Mouse (Mus musculus) lung, embryonic 14.5 days (tissue): ENCODE results near the gene Klre1. TPM values are rescaled to one million over a fixed set of nuclear protein-coding genes. Genes with fewer than 3 reads are reported as not detected.
"Not testable (repeated sequence)": the region's sequence is repeated elsewhere in the genome, so short reads cannot be mapped to it uniquely, and the experiment has no call there.

Experiments
- ATAC-seq: fragments of 200-750 bp; cut with Nextera tagmentation; 2 replicates; pipeline ENCODE4 v1.8.0; 2017; ENCODE audit warnings: mild to moderate bottlenecking, moderate TSS enrichment, moderate library complexity; ENCODE audit not compliant: insufficient read depth
- DNase-seq: peaks from one replicate; pipeline ENCODE4 v3.0.0-alpha.2; 2015
- H3K27ac ChIP-seq: fragments of 300-500 bp; sonication (generic); 2 replicates; pipeline ENCODE4 v1.5.1; 2014; ENCODE audit warnings: low read depth, mild to moderate bottlenecking, moderate library complexity
- H3K27me3 ChIP-seq: fragments of 300-500 bp; sonication (generic); 2 replicates; pipeline ENCODE4 v1.6.1; 2014; ENCODE audit warnings: low read length, control low read depth; ENCODE audit not compliant: insufficient read depth
- H3K36me3 ChIP-seq: fragments of 300-500 bp; sonication (generic); 2 replicates; pipeline ENCODE4 v1.6.1; 2014; ENCODE audit warnings: control low read depth; ENCODE audit not compliant: insufficient read depth
- H3K4me1 ChIP-seq: fragments of 300-500 bp; sonication (generic); 2 replicates; pipeline ENCODE4 v1.6.1; 2014; ENCODE audit warnings: antibody characterized with exemption, control low read depth; ENCODE audit not compliant: insufficient read depth
- H3K4me2 ChIP-seq: fragments of 300-500 bp; sonication (generic); 2 replicates; pipeline ENCODE4 v1.6.1; 2014; ENCODE audit warnings: mild to moderate bottlenecking
- H3K4me3 ChIP-seq: fragments of 300-500 bp; sonication (generic); 2 replicates; pipeline ENCODE4 v1.5.1; 2014; ENCODE audit warnings: low read depth, low read length
- H3K9ac ChIP-seq: fragments of 300-500 bp; sonication (generic); 2 replicates; pipeline ENCODE4 v1.6.1; 2014
- H3K9me3 ChIP-seq: fragments of 300-500 bp; sonication (generic); 2 replicates; pipeline ENCODE4 v1.6.1; 2016; ENCODE audit warnings: low read depth, low read length, control low read depth
- CTCF ChIP-seq: IDR thresholded peaks from 2 replicates; pipeline ENCODE4 v1.5.1; 2016; ENCODE audit warnings: antibody characterized with exemption, low read depth
- WGBS: fragments of 180-500 bp; shearing (Covaris S2); extraction: QIAGEN DNeasy Blood & Tissue Kit; methylation state at CpG from one replicate; pipeline ENCODE4 v1.1.7; 2014; 5-methylcytosine and 5-hydroxymethylcytosine counted together
- polyA plus RNA-seq: library from polyadenylated mRNA; unstranded; fragments of >200 nt; fragmentation: Nextera tagmentation; extraction: Ambion mirVana; gene quantifications from 2 replicates; pipeline ENCODE4 v1.2.1, GENCODE M21; 2014

The Klre1 gene
- polyA plus RNA-seq, 1 experiment from 2014 or later, result not detected

- H3K4me1 ChIP-seq, result no peaks in the 10 kb centered on the region
- ATAC-seq, result no peak
- H3K9ac ChIP-seq, result no peak overlapping the region
- H3K36me3 ChIP-seq, result no peaks in the 10 kb centered on the region
- H3K9me3 ChIP-seq, result no peaks in the 10 kb centered on the region
- 54% methylated on average over 4 of the region's 4 CpGs for WGBS
- TF ChIP-seq CTCF, result no peak
- H3K4me3 ChIP-seq, result no peak overlapping the region
- H3K4me2 ChIP-seq, result no peak overlapping the region
- H3K27me3 ChIP-seq, result no peaks in the 10 kb centered on the region
- H3K27ac ChIP-seq, result no peak overlapping the region
- no peak for DNase-seq
Measured at GRCm38 (mm10) chr6:129581896-129582295, 4.2 kb downstream of the Klre1 start.

DNA sequence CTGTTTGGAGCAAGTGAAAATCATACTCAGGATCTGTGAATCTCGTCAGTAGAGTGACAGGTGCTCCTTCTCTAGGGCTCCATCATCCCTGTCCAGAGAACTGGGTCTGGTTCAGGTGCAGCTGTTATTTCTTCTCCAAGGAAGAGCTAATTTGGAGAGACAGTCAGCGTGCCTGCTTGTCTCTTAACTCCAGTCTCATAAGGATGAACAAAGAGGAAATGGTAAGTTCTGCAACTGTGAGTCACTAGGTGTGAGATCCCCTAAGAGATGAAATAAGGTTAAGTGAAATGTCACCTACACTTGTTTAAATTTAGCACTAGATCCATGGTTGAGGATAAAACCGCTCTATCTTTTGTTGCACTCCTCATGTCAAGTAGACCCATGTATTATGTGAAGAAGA lies 5.3 kb downstream of the Klre1 start:
- H3K36me3 ChIP-seq, result no peaks in the 10 kb centered on the region
- no peak for ATAC-seq
- no peak overlapping the region for H3K4me3 ChIP-seq
- H3K27me3 ChIP-seq, result no peaks in the 10 kb centered on the region
- no peak overlapping the region for H3K4me2 ChIP-seq
- TF ChIP-seq CTCF, result no peak
- WGBS, result 70% methylated on average over 3 of the region's 3 CpGs
- no peaks in the 10 kb centered on the region for H3K9me3 ChIP-seq
- no peak overlapping the region for H3K9ac ChIP-seq
- DNase-seq, result no peak
- H3K4me1 ChIP-seq, result no peaks in the 10 kb centered on the region
- no peak overlapping the region for H3K27ac ChIP-seq

DNA sequence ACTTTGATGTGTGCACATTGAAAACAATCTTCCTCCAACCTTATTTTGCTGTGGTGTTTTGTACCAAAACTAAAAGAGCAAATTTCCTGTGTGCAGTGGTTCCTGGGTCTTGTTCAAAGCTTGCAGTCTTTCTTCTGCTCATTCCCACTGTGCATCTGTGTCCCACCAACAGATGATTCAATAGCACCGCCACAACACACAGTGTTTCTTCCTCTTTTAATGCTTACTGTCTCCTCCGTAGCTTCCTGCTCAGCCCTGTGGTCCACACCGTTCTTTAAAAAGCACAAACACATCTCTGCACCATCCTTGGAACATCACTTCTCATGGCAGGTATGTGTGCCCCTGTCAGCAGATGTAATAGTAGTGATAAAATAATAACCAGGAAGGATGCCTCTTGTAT lies 13.8 kb downstream of the Klre1 start, which contains the start of gene Klrd1:
Gene Klrd1, plus strand, starts transcription at position 275 of the 400 bp plus-strand sequence.
- no peak for ATAC-seq
- no peaks in the 10 kb centered on the region for H3K9me3 ChIP-seq
- WGBS, result 80% methylated on average over 3 of the region's 3 CpGs

GRCm38 (mm10) chr6:129608372-129608771 lies 30.7 kb downstream of the Klre1 start:
- H3K4me1 ChIP-seq, result no peaks in the 10 kb centered on the region
- H3K9ac ChIP-seq, result no peak overlapping the region
- no peaks in the 10 kb centered on the region for H3K9me3 ChIP-seq
- H3K4me2 ChIP-seq, result no peak overlapping the region
- ATAC-seq, result no peak
- H3K27me3 ChIP-seq, result no peaks in the 10 kb centered on the region
- H3K4me3 ChIP-seq, result no peak overlapping the region
- H3K36me3 ChIP-seq, result no peaks in the 10 kb centered on the region
- no peak for TF ChIP-seq CTCF
- no peak overlapping the region for H3K27ac ChIP-seq
- no peak for DNase-seq

More for the DNA sequence above, 13.8 kb downstream of the Klre1 start, which contains the start of gene Klrd1:
- no peak within 1 kb of the TSS for H3K27ac ChIP-seq
- no peak within 1 kb of the TSS for H3K4me3 ChIP-seq
- no peaks in the 10 kb centered on the region for H3K27me3 ChIP-seq
- DNase-seq, result no peak
- no peaks in the 10 kb centered on the region for H3K4me1 ChIP-seq
- no peak within 1 kb of the TSS for H3K4me2 ChIP-seq
- TF ChIP-seq CTCF, result no peak
- no peak within 1 kb of the TSS for H3K9ac ChIP-seq
- H3K36me3 ChIP-seq, result no peaks in the 10 kb centered on the region

DNA sequence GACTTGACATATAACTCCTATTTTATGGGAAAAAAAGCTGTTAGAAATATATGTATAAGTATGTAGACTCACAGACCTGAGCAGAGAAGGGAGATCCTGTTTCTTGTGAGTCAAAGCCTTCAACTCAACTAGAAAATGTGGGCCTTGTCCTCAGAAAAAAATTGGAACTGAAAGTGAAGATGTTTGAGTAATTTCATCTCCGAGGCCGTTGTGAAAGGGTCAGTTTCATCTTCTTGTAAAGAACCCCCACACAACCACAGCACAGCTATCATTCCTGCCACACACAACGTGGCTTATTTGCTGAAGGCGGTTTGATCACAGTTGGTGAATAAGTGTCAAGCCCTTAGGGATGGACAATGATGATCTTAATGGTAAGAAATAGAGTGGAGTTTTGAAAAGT lies 46.0 kb downstream of the Klre1 start, which contains the start of gene Klrk1:
Gene Klrk1, minus strand, starts transcription at position 130 of the 400 bp plus-strand sequence.
- H3K9ac ChIP-seq, result no peak within 1 kb of the TSS
- WGBS, result 78% methylated on average over 4 of the region's 4 CpGs
- no peak within 1 kb of the TSS for H3K4me2 ChIP-seq
- no peak within 1 kb of the TSS for H3K27ac ChIP-seq
- no peaks in the 10 kb centered on the region for H3K9me3 ChIP-seq
- TF ChIP-seq CTCF, result no peak
- H3K4me1 ChIP-seq, result no peaks in the 10 kb centered on the region
- no peaks in the 10 kb centered on the region for H3K36me3 ChIP-seq
- ATAC-seq (no peak), DNase-seq (no peak)
- no peak within 1 kb of the TSS for H3K4me3 ChIP-seq
- no peaks in the 10 kb centered on the region for H3K27me3 ChIP-seq

DNA sequence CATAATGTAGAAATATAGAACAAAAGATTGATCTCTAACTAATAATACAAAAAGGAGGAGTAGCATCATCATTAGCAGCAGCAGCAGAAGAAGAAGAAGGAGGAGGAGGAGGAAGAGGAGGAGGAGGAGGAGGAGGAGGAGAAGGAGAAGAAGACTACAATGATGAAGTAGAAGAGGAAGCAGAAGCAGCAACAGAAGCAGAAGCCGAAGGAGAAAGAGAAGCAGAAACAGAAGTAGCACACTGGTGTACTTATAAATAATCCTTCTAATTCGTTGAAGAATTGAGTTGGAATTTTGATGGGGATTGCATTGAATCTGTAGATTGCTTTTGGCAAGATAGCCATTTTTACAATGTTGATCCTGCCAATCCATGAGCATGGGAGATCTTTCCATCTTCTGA lies 53.3 kb downstream of the Klre1 start:
- not testable (repeated sequence) for DNase-seq, ATAC-seq, H3K9me3 ChIP-seq, H3K27me3 ChIP-seq, H3K36me3 ChIP-seq, H3K4me1 ChIP-seq, H3K9ac ChIP-seq, H3K4me2 ChIP-seq, H3K27ac ChIP-seq, H3K4me3 ChIP-seq
- 73% methylated on average over 2 of the region's 2 CpGs for WGBS

Other genes starting within 250 kb of the Klre1 start
- not detected in 2 replicates for gene 4922502D21Rik, start 246.1 kb upstream of the Klre1 start, polyA plus RNA-seq
- 2.7 and 2.8 TPM in 2 replicates for gene Clec12a, start 235.2 kb upstream of the Klre1 start, polyA plus RNA-seq
- gene Clec12b, start 192.0 kb upstream of the Klre1 start, polyA plus RNA-seq, result 0.12 and 0.20 TPM in 2 replicates
- 3.7 and 5.0 TPM in 2 replicates for gene Clec1b, start 180.6 kb upstream of the Klre1 start, polyA plus RNA-seq
- 0.87 and 1.1 TPM in 2 replicates for gene Clec9a, start 169.0 kb upstream of the Klre1 start, polyA plus RNA-seq
- 13.7 and 15.2 TPM in 2 replicates for gene Clec1a, start 125.9 kb upstream of the Klre1 start, polyA plus RNA-seq
- 0.18 and 0.21 TPM in 2 replicates for gene Olr1, start 70.7 kb upstream of the Klre1 start, polyA plus RNA-seq
- gene Tmem52b, start 65.3 kb upstream of the Klre1 start, polyA plus RNA-seq, result 0.47 and 0.55 TPM in 2 replicates
- gene Gabarapl1, start 44.7 kb upstream of the Klre1 start, polyA plus RNA-seq, result 12.4 and 12.5 TPM in 2 replicates
- not detected in 2 replicates for gene Klrd1, start 13.9 kb downstream of the Klre1 start, polyA plus RNA-seq
- 0.15 TPM in 1 of 2 replicates, not detected in the other for gene Klrk1, start 46.0 kb downstream of the Klre1 start, polyA plus RNA-seq
- gene Klrc3, start 65.4 kb downstream of the Klre1 start, polyA plus RNA-seq, result not detected in 2 replicates
- gene Klrc2, start 82.8 kb downstream of the Klre1 start, polyA plus RNA-seq, result not detected in 2 replicates
- gene Klrc1, start 101.1 kb downstream of the Klre1 start, polyA plus RNA-seq, result 0.12 TPM in 1 of 2 replicates, not detected in the other
- gene Klri1, start 139.2 kb downstream of the Klre1 start, polyA plus RNA-seq, result not detected in 2 replicates
- not detected in 2 replicates for gene Klri2, start 162.6 kb downstream of the Klre1 start, polyA plus RNA-seq
- gene Gm156, start 206.4 kb downstream of the Klre1 start, polyA plus RNA-seq, result not detected in 2 replicates